Mouse (Mus musculus): ENCODE results near the gene Tspan4.

Tspan4 gene

GRCm38 (mm10) chr7:141475011-141475804 is at the start of gene Tspan4, which contains the start of gene Polr2l:
Gene Tspan4 (plus strand): TSS chr7:141475240.
Gene Polr2l (minus strand): TSS chr7:141475132.
- peaks cover 69% of the 10 kb centered on the region for H3K4me1 ChIP-seq (replicated peaks; ENCODE audit: low read depth, low read length)
- H3K4me3 ChIP-seq (replicated peaks; ENCODE audit: low read length) = peak within 1 kb of the TSS; percentile 96
- H3K9me3 ChIP-seq (ENCODE audit: low read length) = no peaks in the 10 kb centered on the region
- H3K27me3 ChIP-seq (ENCODE audit: insufficient read depth, low read length) = peaks cover 19% of the 10 kb centered on the region
- TF ChIP-seq CTCF (conservative IDR thresholded peaks at IDR 0.05; ENCODE audit: low read length) (no peak), POU5F1 (IDR thresholded peaks at IDR 0.05; ENCODE audit: borderline replicate concordance, low read length) (no peak)
- H3K36me3 ChIP-seq (ENCODE audit: insufficient read depth, low read length) = peaks cover 36% of the 10 kb centered on the region

GRCm38 (mm10) chr7:141426948-141427730 is 47.9 kb upstream of the Tspan4 start:
- no peak for TF ChIP-seq POU5F1 (IDR thresholded peaks at IDR 0.05; ENCODE audit: borderline replicate concordance, low read length)
- TF ChIP-seq NANOG (IDR thresholded peaks at IDR 0.05; ENCODE audit: borderline replicate concordance, low read length) = no peak
- no peak for TF ChIP-seq CTCF (conservative IDR thresholded peaks at IDR 0.05; ENCODE audit: low read length)
- Histone ChIP-seq H3K4me3 (replicated peaks; ENCODE audit: low read length) (peak overlapping the region; percentile 46; the same call in 1 of the 2 replicates), H3K4me1 (replicated peaks; ENCODE audit: low read depth, low read length) (peaks cover 72% of the 10 kb centered on the region), H3K27me3 (ENCODE audit: insufficient read depth, low read length) (no peaks in the 10 kb centered on the region; the same call in 1 of the 2 replicates), H3K9me3 (ENCODE audit: low read length) (no peaks in the 10 kb centered on the region), H3K36me3 (ENCODE audit: insufficient read depth, low read length) (peaks cover 21% of the 10 kb centered on the region)

GRCm38 (mm10) chr7:141428701-141429100 is 46.3 kb upstream of the Tspan4 start:
- H3K4me3 ChIP-seq (replicated peaks; ENCODE audit: low read length) = peak overlapping the region; percentile 66
- H3K4me1 ChIP-seq (replicated peaks; ENCODE audit: low read depth, low read length) = peaks cover 86% of the 10 kb centered on the region
- no peaks in the 10 kb centered on the region for H3K9me3 ChIP-seq (ENCODE audit: low read length)
- TF ChIP-seq POU5F1 (IDR thresholded peaks at IDR 0.05; ENCODE audit: borderline replicate concordance, low read length) = no peak
- no peak for TF ChIP-seq NANOG (IDR thresholded peaks at IDR 0.05; ENCODE audit: borderline replicate concordance, low read length)
- TF ChIP-seq CTCF (conservative IDR thresholded peaks at IDR 0.05; ENCODE audit: low read length) = no peak
- peaks cover 37% of the 10 kb centered on the region for H3K36me3 ChIP-seq (ENCODE audit: insufficient read depth, low read length)
- no peaks in the 10 kb centered on the region; the same call in 1 of the 2 replicates for H3K27me3 ChIP-seq (ENCODE audit: insufficient read depth, low read length)

GRCm38 (mm10) chr7:141429310-141429709 is 45.7 kb upstream of the Tspan4 start, which contains the start of gene Cend1:
Gene Cend1 (minus strand): TSS chr7:141429491.
- peaks cover 40% of the 10 kb centered on the region for H3K36me3 ChIP-seq (ENCODE audit: insufficient read depth, low read length)
- no peaks in the 10 kb centered on the region for H3K9me3 ChIP-seq (ENCODE audit: low read length)
- H3K4me3 ChIP-seq (replicated peaks; ENCODE audit: low read length) = peak within 1 kb of the TSS; percentile 66
- no peak for TF ChIP-seq CTCF (conservative IDR thresholded peaks at IDR 0.05; ENCODE audit: low read length)
- TF ChIP-seq NANOG (IDR thresholded peaks at IDR 0.05; ENCODE audit: borderline replicate concordance, low read length) = no peak
- TF ChIP-seq POU5F1 (IDR thresholded peaks at IDR 0.05; ENCODE audit: borderline replicate concordance, low read length) = no peak
- no peaks in the 10 kb centered on the region; the same call in 1 of the 2 replicates for H3K27me3 ChIP-seq (ENCODE audit: insufficient read depth, low read length)
- H3K4me1 ChIP-seq (replicated peaks; ENCODE audit: low read depth, low read length) = peaks cover 91% of the 10 kb centered on the region

- no peaks in the 10 kb centered on the region; the same call in 1 of the 2 replicates for H3K27me3 ChIP-seq (ENCODE audit: insufficient read depth, low read length)
- no peaks in the 10 kb centered on the region for H3K9me3 ChIP-seq (ENCODE audit: low read length)
- H3K4me1 ChIP-seq (replicated peaks; ENCODE audit: low read depth, low read length) = peaks cover 92% of the 10 kb centered on the region
- H3K4me3 ChIP-seq (replicated peaks; ENCODE audit: low read length) = peak overlapping the region; percentile 66
- peaks cover 40% of the 10 kb centered on the region for H3K36me3 ChIP-seq (ENCODE audit: insufficient read depth, low read length)
- no peak for TF ChIP-seq NANOG (IDR thresholded peaks at IDR 0.05; ENCODE audit: borderline replicate concordance, low read length)
- TF ChIP-seq CTCF (conservative IDR thresholded peaks at IDR 0.05; ENCODE audit: low read length) = no peak
Observed at GRCm38 (mm10) chr7:141429840-141430584, 45.0 kb upstream of the Tspan4 start.

GRCm38 (mm10) chr7:141430585-141431240 is 44.3 kb upstream of the Tspan4 start:
- Histone ChIP-seq H3K4me3 (replicated peaks; ENCODE audit: low read length) (peak overlapping the region; percentile 66; the same call in 1 of the 2 replicates), H3K27me3 (ENCODE audit: insufficient read depth, low read length) (no peaks in the 10 kb centered on the region), H3K36me3 (ENCODE audit: insufficient read depth, low read length) (peaks cover 40% of the 10 kb centered on the region), H3K4me1 (replicated peaks; ENCODE audit: low read depth, low read length) (peaks cover 91% of the 10 kb centered on the region), H3K9me3 (ENCODE audit: low read length) (no peaks in the 10 kb centered on the region)
- TF ChIP-seq CTCF (conservative IDR thresholded peaks at IDR 0.05; ENCODE audit: low read length) (no peak), POU5F1 (IDR thresholded peaks at IDR 0.05; ENCODE audit: borderline replicate concordance, low read length) (no peak), NANOG (IDR thresholded peaks at IDR 0.05; ENCODE audit: borderline replicate concordance, low read length) (no peak)

- H3K27me3 ChIP-seq (ENCODE audit: insufficient read depth, low read length) = no peaks in the 10 kb centered on the region
- H3K4me1 ChIP-seq (replicated peaks; ENCODE audit: low read depth, low read length) = peaks cover 91% of the 10 kb centered on the region
- 0 out of 2 replicates have a peak overlapping the region, but pooled peaks have one; percentile 13 for H3K4me3 ChIP-seq (replicated peaks; ENCODE audit: low read length)
- no peaks in the 10 kb centered on the region for H3K9me3 ChIP-seq (ENCODE audit: low read length)
- peaks cover 40% of the 10 kb centered on the region for H3K36me3 ChIP-seq (ENCODE audit: insufficient read depth, low read length)
- TF ChIP-seq CTCF (conservative IDR thresholded peaks at IDR 0.05; ENCODE audit: low read length) (no peak), NANOG (IDR thresholded peaks at IDR 0.05; ENCODE audit: borderline replicate concordance, low read length) (no peak), POU5F1 (IDR thresholded peaks at IDR 0.05; ENCODE audit: borderline replicate concordance, low read length) (no peak)
Observed at GRCm38 (mm10) chr7:141431434-141432185, 43.4 kb upstream of the Tspan4 start.

All from E14TG2a.4 (cell line).